In the genomic region with DNA sequence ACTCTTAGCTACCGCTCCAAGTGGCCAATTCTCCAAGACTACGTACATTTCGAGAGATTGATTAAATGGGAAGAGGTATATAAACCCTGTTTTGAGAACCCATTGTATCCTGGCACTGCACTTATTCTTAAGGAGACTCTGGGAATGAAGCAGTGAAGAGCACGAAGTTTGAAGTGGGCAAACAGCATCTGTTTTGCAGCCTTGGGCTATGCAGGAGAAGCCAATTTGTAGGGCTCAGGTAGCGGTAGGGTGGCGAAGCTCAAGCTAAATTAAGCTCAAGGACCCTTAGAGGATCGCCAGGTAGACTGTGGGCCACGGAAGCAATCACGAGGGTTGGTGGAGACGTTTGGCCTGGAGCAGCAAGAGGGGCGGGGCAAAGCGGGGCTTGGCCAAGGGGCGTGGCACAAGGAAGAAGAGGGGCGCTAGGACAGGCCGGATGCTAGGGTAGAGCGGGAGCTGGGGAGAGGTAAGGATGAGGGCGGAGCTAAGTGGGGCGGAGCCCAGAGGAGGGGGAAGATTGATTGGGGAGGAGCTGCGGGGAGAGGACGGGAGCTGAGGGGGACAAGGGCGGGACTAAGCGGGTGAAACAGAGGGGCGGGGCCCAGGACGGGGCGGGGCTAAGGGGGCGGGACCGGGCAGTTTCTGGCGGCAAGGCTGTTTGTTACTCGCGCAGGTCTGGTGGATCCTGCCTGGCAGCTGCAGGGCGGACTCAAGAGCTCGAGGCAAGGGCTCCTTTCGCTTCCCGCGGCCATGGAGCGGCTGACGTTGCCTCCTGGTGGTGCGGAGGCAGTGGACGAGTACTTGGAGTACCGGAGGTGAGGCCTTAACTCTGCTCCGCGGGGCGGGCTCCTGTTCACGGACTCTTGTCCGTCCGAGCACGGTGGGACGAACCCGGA, we compare ENCODE assay signal across 8 mouse cellular contexts. TPM values are rescaled to one million over a fixed set of nuclear protein-coding genes. Genes with fewer than 3 reads are reported as not detected.
DNase-seq lines count a peak whose midpoint lies in the region; ATAC-seq lines count a peak whose summit lies in the region.

Gene Fam221a, plus strand, starts transcription at position 581 of the 896 bp plus-strand sequence.

- no peak within 1 kb of the TSS for H3K27ac ChIP-seq in hindbrain, embryonic 11.5 days (ENCODE audit: low read depth, low read length)

- peak; percentile 63 for DNase-seq in MEL-GATA-1-ER (ENCODE audit: extremely low read depth, low read depth)
- DNase-seq in cerebellum, adult 8-10 months = peak; percentile 70
- DNase-seq in hindbrain, embryonic 11.5 days (ENCODE audit: low spot score) = peak; percentile 94
- DNase-seq in layer of hippocampus, postnatal 10 days (ENCODE audit: low spot score in 2 of 2) = peak; percentile 53 to 63
- peak; percentile 97 for DNase-seq in lung, postnatal 10 days
- DNase-seq in ovary, postnatal 36 days (ENCODE audit: low spot score) = peak; percentile 84
- DNase-seq in thymus, postnatal 25 days = peak; percentile 97

- peak within 1 kb of the TSS; percentile 48 for H3K9ac ChIP-seq in hindbrain, embryonic 11.5 days (ENCODE audit: low read depth, low read length)

- H3K4me2 ChIP-seq in hindbrain, embryonic 11.5 days (replicated peaks; ENCODE audit: low read depth, low read length) = peak within 1 kb of the TSS; percentile 66

- H3K36me3 ChIP-seq in hindbrain, embryonic 11.5 days (ENCODE audit: control insufficient read depth, insufficient read depth, low read length) = no peaks in the 10 kb centered on the region

- no peaks in the 10 kb centered on the region for H3K27me3 ChIP-seq in hindbrain, embryonic 11.5 days (ENCODE audit: control insufficient read depth, insufficient read depth, low read length)

- no peaks in the 10 kb centered on the region; the same call in 1 of the 2 replicates for H3K4me1 ChIP-seq in hindbrain, embryonic 11.5 days (replicated peaks; ENCODE audit: control insufficient read depth, insufficient read depth, low read length)

- peak; percentile 99 for ATAC-seq in frontal cortex, adult (ENCODE audit: low TSS enrichment)
- ATAC-seq in hindbrain, embryonic 11.5 days (ENCODE audit: low FRiP score) = peak; percentile 97

- peak within 1 kb of the TSS; percentile 44 for H3K4me3 ChIP-seq in hindbrain, embryonic 11.5 days (ENCODE audit: low read depth, low read length)

- WGBS in hindbrain, embryonic 11.5 days = 5% methylated on average over 47 of the region's 49 CpGs

- no peaks in the 10 kb centered on the region for H3K9me3 ChIP-seq in hindbrain, embryonic 11.5 days (ENCODE audit: control insufficient read depth, low read length)

RNA-seq across cellular contexts. Expression of gene Fam221a, which starts in this region (rescaled TPM):
- 3.4 and 6.9 TPM in 2 replicates for polyA plus RNA-seq in hindbrain, embryonic 11.5 days (2014; fragmentation: Nextera tagmentation; extraction: Ambion mirVana)
- 1 to 10 TPM; 1.2 to 1.8 TPM for total RNA-seq in layer of hippocampus, postnatal 10 days (2021)
